Mouse (Mus musculus): Measurements from ENCODE around the gene Tlcd1.

- TF ChIP-seq CTCF (IDR thresholded peaks at IDR 0.05; ENCODE audit: low read depth, low read length) (no peak), POLR2A (IDR thresholded peaks at IDR 0.05; ENCODE audit: insufficient read depth, low read length) (no peak)
Observed at GRCm38 (mm10) chr11:78205361-78206206, 29.1 kb downstream of the Tlcd1 start.
